Mouse (Mus musculus) lung, postnatal 0 days (tissue): ENCODE measurements around the gene Znrd1.

Experiments used
- CTCF ChIP-seq: IDR thresholded peaks from 2 replicates; pipeline ENCODE4 v1.5.1; 2016; ENCODE audit warnings: antibody characterized with exemption, mild to moderate bottlenecking
- EP300 ChIP-seq: IDR thresholded peaks from 2 replicates; pipeline ENCODE4 v1.6.1; 2016; ENCODE audit warnings: antibody characterized with exemption, mild to moderate bottlenecking, control low read depth

- no peak for TF ChIP-seq CTCF
- TF ChIP-seq EP300: no peak
These were observed 27.2 kb downstream of the Znrd1 start for GRCm38 (mm10) chr17:36931130-36931529.
